In genomic region chr3:89454401-89455177, GRCm38 (mm10) we compare ENCODE assay signal across 8 mouse cellular contexts. TPM values are rescaled to one million over a fixed set of nuclear protein-coding genes. Genes with fewer than 3 reads are reported as not detected.
DNase-seq lines count a peak whose midpoint lies in the region; ATAC-seq and TF ChIP-seq lines count a peak whose summit lies in the region.

Pmvk (plus strand) TSS chr3:89454541.

- no peaks in the 10 kb centered on the region for H3K27me3 ChIP-seq in thymus, adult 2 months (ENCODE audit: control insufficient read depth, insufficient read depth, low read length)
- no peaks in the 10 kb centered on the region for H3K27me3 ChIP-seq in intestine, embryonic 15.5 days (replicated peaks)

- no peak within 1 kb of the TSS for H3K9ac ChIP-seq in intestine, embryonic 15.5 days

- H3K4me3 ChIP-seq in thymus, adult 2 months (ENCODE audit: control insufficient read depth, insufficient read depth, low read length), result no peak within 1 kb of the TSS
- no peak within 1 kb of the TSS for H3K4me3 ChIP-seq in intestine, embryonic 15.5 days (replicated peaks)

- no peak for TF ChIP-seq CTCF in thymus, adult 2 months (IDR thresholded peaks at IDR 0.05; ENCODE audit: borderline replicate concordance, control insufficient read depth, extremely low read depth, insufficient read depth, low read length, poor library complexity)

- ATAC-seq in intestine, embryonic 15.5 days, result no peak
- ATAC-seq in megakaryocyte-erythroid progenitor cell, adult 5-6 weeks (replicated peaks; ENCODE audit: low FRiP score, low TSS enrichment, poor library complexity, severe bottlenecking), result no peak

- TF ChIP-seq POLR2A in thymus, adult 2 months (IDR thresholded peaks at IDR 0.05; ENCODE audit: control insufficient read depth, extremely low read depth, insufficient read depth, low read length, poor library complexity), result no peak

- DNase-seq in frontal cortex, adult 2 months (ENCODE audit: extremely low spot score in 1 of 2, low spot score in 1 of 2), result no peak
- DNase-seq in frontal cortex, postnatal 25 days (ENCODE audit: low spot score in 2 of 2), result no peak
- DNase-seq in thymus, adult 2 months, result no peak
- DNase-seq in thymus, postnatal 10 days (ENCODE audit: low spot score in 2 of 2), result no peak
- DNase-seq in T-cell, adult 2 months (ENCODE audit: low spot score), result no peak
- DNase-seq in embryo, embryonic 10 days (ENCODE audit: low spot score), result no peak

- no peaks in the 10 kb centered on the region for H3K9me3 ChIP-seq in intestine, embryonic 15.5 days

- H3K27ac ChIP-seq in thymus, adult 2 months (ENCODE audit: control insufficient read depth, insufficient read depth, low read length), result no peak within 1 kb of the TSS
- H3K27ac ChIP-seq in intestine, embryonic 15.5 days, result no peak within 1 kb of the TSS

- 73% methylated on average over 10 of the region's 10 CpGs for WGBS in thymus, adult 2 months
- 56% methylated on average over 10 of the region's 10 CpGs for WGBS in intestine, embryonic 15.5 days

- no peak within 1 kb of the TSS for H3K4me2 ChIP-seq in intestine, embryonic 15.5 days (replicated peaks)

- no peaks in the 10 kb centered on the region for H3K36me3 ChIP-seq in thymus, adult 2 months (ENCODE audit: control insufficient read depth, insufficient read depth, low read length)
- H3K36me3 ChIP-seq in intestine, embryonic 15.5 days, result no peaks in the 10 kb centered on the region

- H3K4me1 ChIP-seq in thymus, adult 2 months (replicated peaks; ENCODE audit: control insufficient read depth, insufficient read depth, low read length), result peaks cover 36% of the 10 kb centered on the region
- peaks cover 9% of the 10 kb centered on the region for H3K4me1 ChIP-seq in intestine, embryonic 15.5 days (replicated peaks)

RNA-seq across cellular contexts. Expression of gene Pmvk, which starts in this region (rescaled TPM):
- 69.0 and 76.7 TPM in 2 replicates for polyA plus RNA-seq in frontal cortex, adult 2 months (2012; rRNA removed)
- 20.0 and 22.6 TPM in 2 replicates for polyA plus RNA-seq in thymus, adult 2 months (2012; rRNA removed)
- polyA plus RNA-seq in intestine, embryonic 15.5 days (2015; fragmentation: Nextera tagmentation; extraction: Ambion mirVana), result 62.7 and 69.6 TPM in 2 replicates
- 29.1 and 66.3 TPM in 2 replicates for total RNA-seq in megakaryocyte-erythroid progenitor cell, adult 5-6 weeks (2014; fragmentation: Nextera tagmentation)
- total RNA-seq in megakaryocyte-erythroid progenitor cell, adult 5-6 weeks (2017), result 28.2 and 33.5 TPM in 2 replicates
